Mouse (Mus musculus) lung, postnatal 4 days (tissue): ENCODE measurements around the gene Lgi4.

ENCODE experiments used
- DNase-seq, 2 experiments: peaks; one replicate each; pipeline ENCODE4 v3.0.0; 2021

Gene Lgi4

DNA sequence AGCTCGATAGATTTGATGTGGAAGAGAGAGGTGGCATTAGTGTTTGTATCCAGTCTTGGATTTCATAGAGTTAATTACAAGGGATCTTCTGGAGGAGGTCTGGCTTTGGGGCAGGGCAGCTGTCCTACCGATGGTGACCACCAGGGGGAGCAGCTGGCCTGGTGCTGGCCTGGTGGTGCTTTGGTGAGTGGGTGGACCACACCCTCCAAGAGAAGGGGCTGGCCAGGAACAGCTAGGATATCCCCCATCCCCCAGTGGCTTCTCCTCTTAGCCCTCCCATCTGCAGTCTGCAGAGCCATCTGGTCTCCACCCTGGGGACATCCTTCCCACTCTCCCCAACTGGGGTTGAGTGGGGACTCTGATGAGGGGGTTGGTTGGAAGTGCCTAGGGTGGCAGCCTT is at the start of gene Lgi4:
TSS of gene Lgi4 (plus strand) at position 235 of the 400 bp plus-strand sequence.
- peak; percentile 88 to 91 for DNase-seq

GRCm38 (mm10) chr7:31012971-31013370 is 46.2 kb upstream of the Lgi4 start:
- no peak for DNase-seq

DNA sequence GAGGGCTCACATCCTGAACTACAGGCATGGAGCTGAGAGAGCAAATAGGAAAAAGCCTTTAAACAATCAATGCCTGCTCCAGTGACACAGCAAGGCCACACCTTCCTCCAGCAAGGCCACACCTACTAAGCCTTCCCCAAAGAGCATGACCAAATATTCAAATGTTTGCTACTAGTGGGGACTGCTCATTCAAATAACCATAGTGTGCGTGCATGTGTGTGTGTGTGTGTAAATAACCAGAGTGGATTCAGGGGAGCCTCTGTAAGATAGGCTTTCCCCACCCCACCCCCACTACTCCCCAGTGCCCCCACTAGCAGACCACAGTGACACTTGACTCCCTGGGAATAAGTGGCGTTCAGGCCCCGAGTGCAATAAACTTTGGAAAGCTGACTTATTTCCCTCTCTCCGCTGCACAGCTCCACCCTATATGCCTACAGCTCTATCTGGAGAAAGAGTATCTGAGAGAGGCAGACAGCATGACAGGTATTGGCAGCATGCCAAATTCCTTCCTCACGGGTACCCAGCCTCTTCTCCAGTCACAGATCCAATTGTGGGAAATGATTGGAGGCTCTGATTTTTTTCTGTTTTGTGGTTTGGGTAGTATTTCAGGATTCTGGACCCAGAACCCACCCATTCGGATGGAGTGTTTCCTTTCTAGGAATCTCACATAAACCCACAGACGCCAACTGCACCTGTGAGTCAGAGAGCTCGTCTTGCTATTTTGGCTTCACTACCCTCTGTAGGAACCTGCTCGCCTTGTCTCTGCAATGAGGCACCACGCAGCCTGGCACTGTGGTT is 41.8 kb upstream of the Lgi4 start:
- no peak for DNase-seq

DNA sequence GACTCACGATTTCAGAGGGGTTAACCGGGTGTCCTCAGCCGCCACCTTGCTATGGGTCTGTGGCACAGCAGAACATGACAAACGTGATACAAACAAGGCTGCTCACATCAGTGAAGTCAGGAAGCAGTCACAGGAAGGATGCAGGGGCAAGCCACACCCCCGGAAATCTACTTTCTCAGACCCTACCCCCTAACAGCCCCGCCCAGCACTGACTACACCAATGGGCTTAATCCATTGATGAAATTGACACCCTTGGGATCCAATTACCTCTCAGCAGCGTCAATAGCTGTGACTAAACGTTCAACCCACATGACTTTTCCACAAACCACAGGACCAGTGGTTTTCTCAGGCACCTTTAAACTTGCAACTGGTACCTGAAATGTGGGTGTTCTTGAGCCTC is 30.5 kb upstream of the Lgi4 start:
- no peak for DNase-seq

DNA sequence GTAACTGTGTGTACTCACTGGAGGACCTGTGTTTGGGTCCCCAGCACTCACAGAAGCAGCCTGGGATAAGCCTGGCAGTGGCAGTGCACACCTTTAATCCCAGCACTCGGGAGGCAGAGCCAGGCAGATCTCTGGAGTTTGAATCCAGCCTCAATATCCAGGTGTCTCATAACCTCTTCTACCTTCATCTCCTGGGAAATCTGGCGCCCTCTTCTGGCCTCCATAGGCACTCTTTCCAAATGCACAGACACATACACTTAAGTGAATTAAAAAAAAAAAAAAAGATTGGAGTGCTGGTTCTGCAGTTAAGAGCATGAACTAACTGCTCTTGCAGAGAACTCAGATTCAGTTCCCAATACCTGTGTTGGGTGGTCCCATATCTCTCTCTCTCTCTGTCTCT is 28.4 kb upstream of the Lgi4 start:
- DNase-seq, result no peak

DNA sequence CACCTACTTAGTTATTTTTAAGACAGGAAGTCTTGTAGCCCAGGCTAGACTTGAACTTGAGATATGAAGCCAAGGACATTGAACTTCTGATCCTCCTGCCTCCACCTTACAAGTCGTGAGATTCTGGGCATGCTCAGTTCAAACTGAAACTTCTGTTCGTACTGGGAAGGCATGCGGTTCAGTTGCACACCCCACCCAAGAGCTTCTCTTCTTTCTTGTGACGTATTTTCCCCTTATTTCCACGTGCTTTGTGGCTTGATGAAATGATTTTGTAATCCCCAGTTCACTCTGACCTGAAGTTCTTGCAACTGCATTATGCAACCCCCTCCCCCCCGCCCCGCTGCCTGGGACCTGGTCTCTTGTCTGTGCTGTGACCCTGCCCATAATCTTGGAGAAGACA is 27.4 kb upstream of the Lgi4 start:
- DNase-seq, result no peak

DNA sequence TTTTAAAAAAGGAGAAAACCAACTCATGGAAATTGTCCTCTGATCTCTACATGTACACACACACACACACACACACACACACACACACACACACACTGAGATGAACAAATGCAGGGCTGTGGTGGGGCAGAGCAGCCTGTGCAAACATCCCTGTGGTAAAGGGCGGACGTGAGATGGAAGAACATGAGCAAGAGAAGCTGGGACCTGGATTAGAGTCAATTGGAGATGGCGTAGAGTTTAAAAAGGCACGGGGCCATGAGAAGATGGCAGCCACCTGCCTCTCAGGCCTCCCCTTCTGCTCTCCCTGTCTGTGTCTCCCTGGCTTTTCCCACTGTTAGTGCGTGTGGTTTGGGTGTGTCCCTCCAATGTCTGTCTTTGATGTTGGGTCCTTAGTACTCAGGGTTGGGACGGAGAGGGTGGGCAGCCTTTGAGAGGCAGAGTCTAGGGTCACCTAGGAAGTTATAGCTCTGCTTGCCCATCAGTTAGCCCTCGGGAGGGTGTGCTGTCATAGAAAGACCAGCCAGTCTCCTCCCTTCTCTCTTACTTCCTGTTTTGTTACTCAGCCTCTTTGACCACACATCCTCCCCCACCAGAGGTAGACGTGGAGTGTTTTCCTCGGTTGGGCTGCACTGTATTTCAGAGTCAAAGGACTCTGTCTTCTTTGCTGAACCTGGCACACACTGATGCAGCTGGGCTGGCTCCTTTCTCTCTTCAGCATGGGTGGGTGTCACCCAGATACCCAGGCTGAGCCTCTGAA is 25.6 kb upstream of the Lgi4 start:
- peak in 1 of 2 experiments; percentile 49 for DNase-seq

DNA sequence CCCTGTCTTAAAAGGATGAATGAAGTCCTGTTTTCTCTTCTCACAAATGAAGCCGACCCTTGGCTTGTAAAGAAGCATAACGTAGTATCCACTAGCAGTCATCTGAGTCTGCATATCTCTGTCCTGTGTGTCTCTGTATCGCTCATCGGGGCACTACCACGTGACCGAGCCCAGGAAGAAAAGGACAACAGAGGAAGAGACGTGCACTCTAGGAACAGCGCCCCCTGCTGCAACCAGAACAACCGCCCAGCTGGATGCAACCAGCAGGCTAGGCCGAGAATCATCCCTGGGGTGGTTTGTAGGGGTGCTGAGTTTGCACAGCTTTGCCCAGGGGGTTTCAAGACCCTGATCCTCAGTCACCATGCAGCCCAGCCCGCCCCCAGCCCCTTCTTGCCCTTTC is 24.4 kb upstream of the Lgi4 start:
- DNase-seq, result peak in 1 of 2 experiments; percentile 58

DNA sequence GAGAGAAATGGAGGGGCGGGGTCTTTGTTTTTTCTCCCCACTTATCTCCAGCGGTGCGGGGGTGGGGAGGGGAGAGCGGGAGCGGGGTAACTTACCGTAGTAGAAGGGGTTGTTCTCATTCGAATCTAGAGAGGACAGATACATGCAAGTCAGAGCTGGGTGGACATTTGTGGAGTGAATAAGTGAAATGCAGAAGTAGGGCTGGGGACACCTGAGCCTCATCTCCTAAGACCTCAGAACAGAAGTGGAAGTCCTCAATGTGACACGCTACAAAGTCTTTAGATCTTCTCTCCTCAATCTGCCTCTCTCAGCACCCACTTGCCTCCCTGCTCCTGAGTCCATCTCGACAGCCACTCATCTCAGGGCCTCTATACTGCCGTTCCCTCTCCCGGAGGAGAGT is 23.9 kb upstream of the Lgi4 start:
- no peak for DNase-seq

GRCm38 (mm10) chr7:31036917-31037316 is 22.2 kb upstream of the Lgi4 start:
- DNase-seq, result no peak

DNA sequence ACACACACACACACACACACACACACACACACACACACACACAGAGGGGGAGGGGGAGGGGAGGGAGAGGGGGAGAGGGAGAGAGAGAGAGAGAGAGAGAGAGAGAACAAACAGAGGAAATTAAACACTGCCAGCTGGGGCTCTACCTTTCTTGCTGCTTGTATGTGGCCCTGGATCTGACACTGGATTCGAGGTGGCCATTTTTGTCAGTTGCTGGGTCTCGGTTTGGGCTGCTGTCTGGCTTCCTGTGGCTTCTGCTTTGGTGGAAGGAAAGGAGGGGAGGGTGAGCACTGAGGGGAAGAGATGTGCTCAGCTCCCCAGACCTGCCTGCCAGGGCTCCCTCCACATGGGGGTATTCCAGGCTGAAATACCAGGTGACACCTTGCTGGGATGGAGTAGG is 21.5 kb upstream of the Lgi4 start:
- DNase-seq, result no peak

GRCm38 (mm10) chr7:31039011-31039410 is 20.1 kb upstream of the Lgi4 start:
- DNase-seq, result no peak

GRCm38 (mm10) chr7:31040281-31041022 is 18.7 kb upstream of the Lgi4 start:
- no peak for DNase-seq

GRCm38 (mm10) chr7:31041023-31041407 is 18.1 kb upstream of the Lgi4 start:
- no peak for DNase-seq

GRCm38 (mm10) chr7:31041662-31042315 is 17.4 kb upstream of the Lgi4 start:
- peak; percentile 81 for DNase-seq

DNA sequence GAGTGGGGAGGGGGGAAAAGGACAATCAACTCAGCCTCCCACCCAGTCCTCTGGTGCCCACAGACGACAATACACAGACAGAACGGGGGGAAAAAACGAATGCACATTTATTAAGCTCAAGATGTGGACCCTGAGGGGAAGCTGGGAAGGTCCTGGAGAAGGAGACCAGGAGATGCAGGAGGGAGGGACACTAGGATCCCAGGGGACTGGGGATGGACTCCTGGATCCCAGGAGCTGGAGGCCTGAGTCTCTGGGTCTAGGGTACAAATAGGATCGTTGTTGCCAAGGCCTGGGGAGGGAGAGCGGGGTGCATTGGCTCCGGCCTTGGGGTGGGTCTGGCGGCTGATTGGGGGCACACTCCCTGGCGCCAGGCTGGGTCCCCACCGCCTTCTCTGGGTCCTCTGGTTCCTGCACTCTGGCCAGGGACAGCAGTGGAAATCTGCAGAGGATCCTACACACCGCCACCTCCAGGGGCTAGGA is 16.7 kb upstream of the Lgi4 start, which contains the start of gene Fxyd5:
TSS of gene Fxyd5 (minus strand) at position 51 of the 480 bp plus-strand sequence.
- DNase-seq, result no peak

- no peak for DNase-seq
These were observed 9.9 kb upstream of the Lgi4 start for GRCm38 (mm10) chr7:31049135-31049845.

DNA sequence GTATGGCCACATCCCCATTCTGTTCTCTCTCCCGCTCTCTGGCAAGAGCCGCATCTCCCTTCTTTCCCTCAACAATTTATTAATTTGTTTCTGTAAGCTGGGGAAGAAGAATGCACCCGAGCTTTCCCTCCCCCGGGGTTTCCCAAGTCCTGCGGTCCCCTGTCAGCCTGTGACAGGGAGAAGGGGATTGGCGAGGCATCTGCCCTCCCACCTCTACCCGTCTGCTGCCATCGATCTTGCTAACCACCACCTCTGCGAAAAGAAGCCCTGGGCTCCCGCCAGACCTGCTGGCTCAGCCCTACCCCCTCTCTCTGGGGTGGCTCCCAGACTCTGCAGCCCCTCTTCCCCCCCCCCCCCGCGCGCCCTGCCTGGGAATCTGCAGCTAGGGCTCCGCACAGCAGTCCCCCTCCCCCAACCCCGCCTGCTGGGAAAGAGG is 9.3 kb upstream of the Lgi4 start:
- no peak for DNase-seq

GRCm38 (mm10) chr7:31050487-31050886 is 8.7 kb upstream of the Lgi4 start:
- no peak for DNase-seq

GRCm38 (mm10) chr7:31050921-31051320 is 8.2 kb upstream of the Lgi4 start:
- no peak for DNase-seq

- no peak for DNase-seq
These were observed 7.7 kb upstream of the Lgi4 start, which contains the start of gene Fxyd7 for GRCm38 (mm10) chr7:31051321-31052021. TSS of gene Fxyd7 (minus strand) at chr7:31051467.
